Mouse (Mus musculus) small intestine, adult 2 months (tissue): Measurements from ENCODE around the gene Mblac2.

Experiments used
- CTCF ChIP-seq: fragments of 200-500 bp; IDR thresholded peaks from 2 replicates; pipeline ENCODE4 v1.5.1; 2012; ENCODE audit warnings: low read depth, mild to moderate bottlenecking, control low read depth, inconsistent platforms, low read length, moderate library complexity, mixed read lengths; ENCODE audit not compliant: insufficient replicate concordance, insufficient read length; ENCODE audit errors: extremely low read depth
- POLR2A ChIP-seq: fragments of 200-500 bp; IDR thresholded peaks from 2 replicates; pipeline ENCODE4 v1.6.1; 2012; ENCODE audit warnings: low read depth, mild to moderate bottlenecking, control low read depth, inconsistent platforms, low read length, moderate library complexity

DNA sequence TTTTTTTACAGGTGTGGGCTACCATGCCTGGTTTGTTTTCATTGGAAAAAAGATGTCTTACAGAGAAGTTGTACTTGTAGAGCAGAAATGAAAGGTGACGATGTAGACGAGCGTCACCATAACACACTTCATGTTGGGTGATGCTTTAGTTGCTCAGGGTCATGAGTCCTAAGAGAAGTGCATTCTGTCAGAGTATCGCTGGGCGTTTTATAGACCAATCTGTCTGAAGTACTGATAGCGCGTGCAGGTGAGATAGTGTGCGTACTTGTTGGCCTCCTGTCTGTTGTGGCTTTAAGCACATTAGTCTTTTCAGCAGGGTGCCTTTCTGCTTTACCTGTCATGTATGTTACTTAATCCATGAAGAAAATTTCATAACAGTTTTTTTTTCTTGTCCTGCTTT lies 79.0 kb downstream of the Mblac2 start:
- TF ChIP-seq POLR2A (no peak), CTCF (no peak)
